Mouse (Mus musculus) brown adipose tissue, adult 24 weeks (tissue): ENCODE measurements around the gene Smarcc1. TPM values are rescaled to one million over a fixed set of nuclear protein-coding genes. Genes with fewer than 3 reads are reported as not detected.
A peak's percentile ranks its signal among the peaks of the same experiment; 100 is the strongest.
"Not testable (repeated sequence)": the region's sequence is repeated elsewhere in the genome, so short reads cannot be mapped to it uniquely, and the experiment has no call there.

ENCODE experiments used
- H3K27ac ChIP-seq: fragments of 200-500 bp; replicated peaks from 2 replicates; pipeline ENCODE4 v1.5.1; 2012; ENCODE audit warnings: low read depth, mild to moderate bottlenecking, low read length
- H3K4me1 ChIP-seq: fragments of 200-500 bp; 2 replicates; pipeline ENCODE4 v1.6.1; 2012; ENCODE audit warnings: low read length, mixed read lengths; ENCODE audit not compliant: control insufficient read depth, insufficient read depth, insufficient read length
- H3K4me3 ChIP-seq: fragments of 200-500 bp; 2 replicates; pipeline ENCODE4 v1.5.1; 2012; ENCODE audit warnings: low read depth, mild to moderate bottlenecking, low read length, moderate library complexity; ENCODE audit not compliant: insufficient read depth
- polyA plus RNA-seq: library from polyadenylated mRNA; stranded (reverse); fragments of >200 nt; gene quantifications from 2 replicates; pipeline ENCODE4 v1.2.4, GENCODE M21; 2012; ENCODE audit not compliant: missing spikeins, insufficient read depth, insufficient read length

Gene Smarcc1
- polyA plus RNA-seq, 1 experiment: 18.0 TPM

DNA sequence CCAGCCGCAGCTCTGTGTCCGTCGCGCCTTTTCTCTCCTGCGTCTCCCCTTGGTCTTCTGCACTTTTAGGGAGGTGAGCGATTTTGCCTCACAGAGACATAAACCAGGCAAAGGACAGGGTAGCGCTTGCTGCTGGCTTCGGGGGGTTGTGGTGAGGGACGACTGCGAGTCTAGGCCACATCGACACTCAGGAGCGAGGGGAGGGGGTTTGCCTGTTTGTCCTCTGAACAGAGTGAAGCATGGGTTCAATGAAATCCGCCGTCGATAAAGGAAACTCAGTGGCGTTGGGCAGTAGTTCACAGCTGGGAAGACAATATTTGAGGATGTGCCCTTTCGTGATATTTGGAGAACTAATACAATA lies 251 bp downstream of the Smarcc1 start, which contains the start of gene Dhx30:
TSS of gene Dhx30 (minus strand) at position 52 of the 361 bp plus-strand sequence.
- peak within 1 kb of the TSS; percentile 90 for H3K4me3 ChIP-seq

GRCm38 (mm10) chr9:110118249-110118648 lies 741 bp downstream of the Smarcc1 start:
- Histone ChIP-seq H3K4me1 (peaks cover 3% of the 10 kb centered on the region; the same call in 1 of the 2 replicates), H3K27ac (no peak overlapping the region), H3K4me3 (peak overlapping the region; percentile 90)

More for the DNA sequence above, 251 bp downstream of the Smarcc1 start, which contains the start of gene Dhx30:
- Histone ChIP-seq H3K4me1 (peaks cover 3% of the 10 kb centered on the region; the same call in 1 of the 2 replicates), H3K27ac (peak within 1 kb of the TSS; percentile 91)

DNA sequence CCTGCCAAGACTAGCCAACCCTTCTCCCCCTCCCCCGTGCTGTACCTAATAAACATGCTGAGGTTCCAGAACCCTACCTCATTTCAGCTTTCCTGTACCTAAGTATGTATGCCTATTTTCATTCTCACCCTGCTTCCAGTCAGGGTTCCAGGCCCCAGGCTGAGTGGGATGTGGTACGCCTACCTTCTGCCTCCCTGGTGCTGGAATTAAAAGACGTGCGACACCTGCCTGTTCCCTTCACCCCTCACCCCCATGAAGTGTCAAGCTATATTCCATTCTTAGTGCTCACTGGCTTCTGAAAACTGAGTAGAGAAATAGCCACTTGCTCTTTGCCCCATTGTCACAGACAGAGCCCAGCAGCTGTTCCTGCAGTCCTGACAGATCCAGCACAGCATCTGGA lies 3.9 kb downstream of the Smarcc1 start:
- Histone ChIP-seq H3K4me3 (no peak overlapping the region), H3K4me1 (peaks cover 2% of the 10 kb centered on the region; the same call in 1 of the 2 replicates), H3K27ac (no peak overlapping the region)

DNA sequence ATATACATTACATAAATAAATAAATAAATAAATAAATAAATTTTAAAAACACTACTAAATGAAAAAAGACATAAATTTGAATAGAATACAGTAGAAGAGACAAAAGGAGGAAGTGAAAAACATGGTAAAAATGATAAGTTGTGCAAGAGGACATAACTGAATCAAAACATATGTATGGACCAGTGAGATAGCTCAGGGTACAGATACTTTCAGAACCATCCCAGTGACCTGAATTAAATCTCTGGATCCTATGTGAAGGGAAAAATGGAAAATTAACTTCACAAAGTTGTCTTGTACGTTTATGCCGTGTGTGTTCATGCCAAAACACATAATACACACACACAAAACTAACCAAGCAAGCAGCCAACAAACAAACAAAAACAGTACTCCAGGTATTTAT lies 5.8 kb downstream of the Smarcc1 start:
- H3K4me1 ChIP-seq: no peaks in the 10 kb centered on the region
- no peak overlapping the region for H3K27ac ChIP-seq
- no peak overlapping the region for H3K4me3 ChIP-seq

DNA sequence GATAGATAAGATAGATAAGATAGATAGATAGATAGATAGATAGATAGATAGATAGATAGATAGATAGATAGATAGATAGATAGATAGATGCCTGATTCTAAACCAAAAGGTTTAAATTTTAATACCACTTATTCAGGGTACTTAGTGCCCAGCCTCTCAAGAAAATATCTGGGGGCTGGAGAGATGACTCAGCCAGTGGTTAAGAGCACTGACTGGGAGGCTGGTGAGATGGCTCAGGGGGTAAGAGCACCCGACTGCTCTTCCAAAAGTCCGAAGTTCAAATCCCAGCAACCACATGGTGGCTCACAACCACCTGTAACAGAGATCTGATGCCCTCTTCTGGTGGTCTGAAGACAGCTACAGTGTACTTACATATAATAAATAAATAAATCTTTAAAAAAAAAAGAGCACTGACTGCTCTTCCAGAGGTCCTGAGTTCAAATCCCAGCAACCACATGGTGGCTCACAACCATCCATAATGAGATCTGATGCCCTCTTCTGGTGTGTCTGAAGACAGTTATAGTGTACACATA lies 6.6 kb downstream of the Smarcc1 start:
- H3K27ac ChIP-seq, H3K4me3 ChIP-seq, H3K4me1 ChIP-seq: not testable (repeated sequence)

DNA sequence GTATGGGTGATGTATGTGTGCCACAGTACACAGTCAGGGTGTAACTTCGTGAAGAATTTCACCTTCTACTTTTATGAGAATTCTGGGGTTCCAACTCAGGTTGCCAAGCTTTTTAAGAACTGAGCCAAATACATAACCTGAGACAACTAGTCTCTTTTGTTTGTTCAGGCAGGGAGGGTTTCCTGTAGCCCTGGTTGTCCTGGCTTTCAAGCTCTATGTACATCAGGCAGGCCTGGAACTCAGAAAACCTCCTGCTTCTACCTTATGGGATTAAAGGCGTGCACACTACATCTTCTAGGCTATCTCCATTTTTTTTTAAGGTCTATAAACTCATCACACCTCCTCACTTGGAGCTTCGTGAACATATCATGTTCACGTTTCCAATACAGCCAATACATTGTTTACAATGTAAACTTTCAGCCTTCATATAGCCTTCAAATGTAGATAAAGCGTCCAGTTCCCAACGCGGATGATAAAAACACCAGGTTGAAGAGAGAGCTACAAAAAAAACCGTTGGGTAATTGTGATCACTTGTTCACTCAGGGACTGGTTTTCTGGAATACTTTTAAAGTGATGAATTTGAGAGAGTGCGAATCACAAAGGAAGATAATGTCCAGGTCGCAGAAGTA lies 13.5 kb downstream of the Smarcc1 start:
- peak overlapping the region; percentile 77 for H3K27ac ChIP-seq
- no peaks in the 10 kb centered on the region for H3K4me1 ChIP-seq
- H3K4me3 ChIP-seq: peak overlapping the region; percentile 72

DNA sequence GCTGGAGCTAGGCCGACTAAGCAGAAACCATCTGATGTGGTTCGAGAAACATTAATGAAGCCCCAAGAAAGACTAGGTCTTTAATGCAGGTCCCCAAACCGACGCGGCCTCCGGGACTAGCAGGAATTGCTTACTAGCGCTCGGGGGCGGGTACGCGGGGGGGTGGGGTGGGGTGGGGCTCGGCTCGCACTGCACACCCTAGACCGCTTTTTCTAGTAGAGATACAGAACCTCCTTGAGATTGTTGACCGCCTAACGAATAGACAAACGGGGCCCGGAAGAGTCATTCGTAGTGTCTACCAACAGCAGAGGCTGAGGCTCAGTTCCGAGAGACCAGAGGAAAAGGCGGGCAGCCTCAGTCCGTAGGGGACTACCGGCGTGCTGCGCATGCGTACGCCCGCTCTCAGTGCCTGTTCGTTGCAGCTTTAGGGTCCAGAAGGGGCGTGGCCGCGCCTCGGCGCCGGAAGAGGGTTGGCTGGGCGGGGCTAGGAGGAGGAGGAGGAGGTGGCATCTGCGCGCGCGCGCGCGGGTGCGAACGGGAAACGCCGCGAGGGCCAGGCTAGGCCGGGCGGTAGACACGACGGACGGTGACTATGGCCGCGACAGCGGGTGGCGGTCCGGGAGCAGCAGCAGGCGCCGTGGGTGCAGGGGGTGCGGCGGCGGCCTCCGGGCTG lies 14.2 kb downstream of the Smarcc1 start:
- Histone ChIP-seq H3K4me3 (peak overlapping the region; percentile 83), H3K27ac (peak overlapping the region; percentile 77), H3K4me1 (no peaks in the 10 kb centered on the region)

DNA sequence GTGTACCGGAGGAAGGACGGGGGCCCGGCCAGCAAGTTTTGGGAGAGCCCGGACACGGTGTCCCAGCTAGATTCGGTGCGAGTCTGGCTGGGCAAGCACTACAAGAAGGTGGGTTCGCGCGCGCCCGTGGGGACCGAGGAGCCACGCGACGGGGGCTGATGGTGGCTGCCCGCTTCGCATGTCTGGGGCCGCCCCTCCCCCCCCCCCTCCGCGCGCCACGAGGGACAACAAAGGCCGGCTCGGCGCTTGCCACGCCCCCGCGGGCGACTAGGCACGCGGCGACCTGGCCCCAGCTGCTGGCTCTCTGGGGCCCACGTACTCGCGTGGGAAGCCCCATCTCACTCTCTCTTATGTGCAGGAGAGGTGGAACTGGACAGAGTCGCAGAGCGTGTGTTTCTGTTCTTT lies 14.7 kb downstream of the Smarcc1 start:
- Histone ChIP-seq H3K4me3 (peak overlapping the region; percentile 83), H3K27ac (no peak overlapping the region), H3K4me1 (no peaks in the 10 kb centered on the region)

GRCm38 (mm10) chr9:110132921-110133320 lies 15.4 kb downstream of the Smarcc1 start:
- Histone ChIP-seq H3K27ac (no peak overlapping the region), H3K4me3 (0 out of 2 replicates have a peak overlapping the region, but pooled peaks have one; percentile 83), H3K4me1 (no peaks in the 10 kb centered on the region)

DNA sequence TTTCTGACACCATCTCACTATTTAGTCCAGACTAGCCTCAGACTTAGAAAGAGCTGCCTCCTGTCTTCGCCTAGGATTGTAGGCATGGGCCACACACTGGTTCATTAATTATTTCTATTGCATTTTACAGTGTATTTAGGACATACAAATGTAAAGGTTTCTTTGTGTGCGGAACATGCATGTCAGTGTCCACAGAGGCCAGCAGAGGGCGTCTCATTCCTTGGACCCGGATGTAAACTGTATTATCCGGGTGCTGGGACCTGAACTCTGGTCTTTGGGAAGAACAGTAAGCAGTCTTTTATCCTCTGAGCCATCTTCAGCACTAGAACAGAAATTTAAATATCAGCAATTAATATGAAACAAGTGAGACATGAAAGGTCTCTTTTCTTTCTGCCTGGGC lies 16.7 kb downstream of the Smarcc1 start:
- Histone ChIP-seq H3K4me1 (no peaks in the 10 kb centered on the region), H3K27ac (no peak overlapping the region), H3K4me3 (no peak overlapping the region)

DNA sequence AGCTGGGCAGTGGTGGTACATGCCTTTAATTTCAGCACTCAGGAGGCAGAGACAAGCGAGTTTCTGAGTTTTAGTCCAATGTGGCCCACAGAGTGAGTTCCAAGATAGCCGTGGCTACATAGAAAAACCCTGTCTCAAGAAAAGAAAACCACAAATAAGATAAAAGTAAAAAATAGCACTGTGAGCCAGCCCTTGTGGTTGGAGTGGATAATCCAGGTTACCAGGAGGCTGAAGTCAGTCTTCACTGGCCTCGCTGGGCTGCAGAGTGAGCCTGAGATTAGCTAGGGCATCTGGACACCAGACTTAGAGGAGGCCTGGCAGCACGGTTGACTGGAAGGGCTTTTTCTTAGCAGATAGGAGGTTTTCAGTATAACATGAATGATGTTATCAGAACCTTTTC lies 21.6 kb downstream of the Smarcc1 start:
- no peaks in the 10 kb centered on the region for H3K4me1 ChIP-seq
- no peak overlapping the region for H3K27ac ChIP-seq

GRCm38 (mm10) chr9:110142097-110142496 lies 24.6 kb downstream of the Smarcc1 start:
- Histone ChIP-seq H3K27ac (no peak overlapping the region), H3K4me1 (no peaks in the 10 kb centered on the region), H3K4me3 (no peak overlapping the region)

More for the DNA sequence above, 21.6 kb downstream of the Smarcc1 start:
- no peak overlapping the region for H3K4me3 ChIP-seq

GRCm38 (mm10) chr9:110148598-110148997 lies 31.1 kb downstream of the Smarcc1 start:
- H3K4me3 ChIP-seq: no peak overlapping the region
- no peak overlapping the region for H3K27ac ChIP-seq
- H3K4me1 ChIP-seq: no peaks in the 10 kb centered on the region

DNA sequence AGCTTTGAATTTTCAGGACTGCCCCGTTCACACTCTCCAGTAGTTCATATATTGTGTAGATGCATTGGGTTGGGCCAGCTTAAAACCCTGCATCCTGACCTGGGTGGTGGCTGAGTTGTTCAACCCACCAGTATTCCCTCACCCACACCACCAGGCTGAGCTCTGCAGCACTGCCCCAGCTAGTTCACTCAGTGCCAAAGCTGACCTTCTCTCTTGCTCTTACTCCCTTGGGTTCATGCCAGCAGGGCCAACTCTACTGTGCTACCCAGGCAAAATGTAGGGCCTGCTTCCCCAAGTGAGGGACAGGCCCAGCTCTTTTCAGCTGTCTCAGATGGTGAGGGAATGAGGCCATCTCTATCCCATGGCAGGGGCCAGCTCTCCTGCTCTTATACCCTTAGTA lies 41.5 kb downstream of the Smarcc1 start:
- Histone ChIP-seq H3K4me3 (no peak overlapping the region), H3K27ac (no peak overlapping the region), H3K4me1 (no peaks in the 10 kb centered on the region)

DNA sequence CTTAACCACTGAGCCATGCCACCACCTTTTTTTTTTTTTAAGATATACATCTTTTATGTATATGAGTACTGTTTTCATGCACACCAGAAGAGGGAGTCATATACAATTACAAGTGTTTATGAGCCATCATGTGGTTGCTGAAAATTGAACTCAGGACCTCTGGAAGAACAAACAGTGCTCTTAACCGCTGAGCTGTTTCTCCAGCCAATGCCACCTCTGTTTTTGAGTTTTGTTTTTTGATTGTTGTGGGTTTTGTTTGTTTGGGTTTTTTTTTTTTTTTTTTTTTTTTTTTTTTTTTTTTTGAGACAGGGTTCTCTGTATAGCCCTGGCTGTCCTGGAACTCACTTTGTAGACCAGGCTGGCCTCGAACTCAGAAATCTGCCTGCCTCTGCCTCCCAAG lies 43.0 kb downstream of the Smarcc1 start:
- H3K4me3 ChIP-seq, H3K27ac ChIP-seq, H3K4me1 ChIP-seq: not testable (repeated sequence)

GRCm38 (mm10) chr9:110162441-110162840 lies 44.9 kb downstream of the Smarcc1 start:
- Histone ChIP-seq H3K4me1 (no peaks in the 10 kb centered on the region), H3K27ac (no peak overlapping the region), H3K4me3 (no peak overlapping the region)
